Mouse (Mus musculus) liver, adult 2 months (tissue): ENCODE measurements around the gene Hspb2.

Source experiments
- CTCF ChIP-seq: fragments of 200-500 bp; IDR thresholded peaks from 2 replicates; pipeline ENCODE4 v1.5.1; 2011; ENCODE audit warnings: low read depth, low read length, control low read depth
- POLR2A ChIP-seq: fragments of 200-500 bp; IDR thresholded peaks from 2 replicates; pipeline ENCODE4 v1.6.1; 2011; ENCODE audit warnings: low read length, control low read depth; ENCODE audit not compliant: insufficient read depth; ENCODE audit errors: extremely low read depth

DNA sequence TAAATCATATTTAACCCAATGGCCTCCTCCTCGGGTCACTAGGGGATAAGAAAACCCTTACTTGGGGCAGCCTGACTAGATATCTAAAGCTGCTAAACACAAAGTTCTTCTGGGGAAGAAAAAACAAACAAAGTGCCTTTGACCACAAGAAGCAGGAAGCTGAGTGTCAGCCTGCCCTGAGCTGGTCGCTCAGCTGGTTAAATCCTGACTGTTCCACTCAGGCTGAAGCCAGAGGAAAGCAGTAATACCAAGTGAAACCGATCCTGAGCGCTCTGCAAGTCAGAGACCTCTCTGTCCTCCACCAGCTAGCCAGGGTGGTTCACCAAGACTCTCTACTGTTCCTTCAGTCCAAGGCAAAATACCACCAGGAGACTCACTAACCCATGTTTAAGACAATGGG is 22.6 kb downstream of the Hspb2 start:
- TF ChIP-seq CTCF = no peak
- no peak for TF ChIP-seq POLR2A
